Mouse (Mus musculus): ENCODE measurements around the gene Fads3. TPM values are rescaled to one million over a fixed set of nuclear protein-coding genes. Genes with fewer than 3 reads are reported as not detected.
A peak's percentile ranks its signal among the peaks of the same experiment; 100 is the strongest.

The Fads3 gene
- total and polyA plus RNA-seq, 3 experiments = 2.3 to 11.2 TPM; not detected in 1

- TF ChIP-seq ZMIZ1 (IDR thresholded peaks at IDR 0.05; ENCODE audit: low read depth, low read length) (peak; percentile 48; the same call in 1 of the 2 replicates), KAT2A (conservative IDR thresholded peaks at IDR 0.05; ENCODE audit: low read depth, low read length) (no peak)
- no peaks in the 10 kb centered on the region for H3K79me2 ChIP-seq (ENCODE audit: control insufficient read depth, insufficient read depth, low read length, poor library complexity)
- no peak for DNase-seq (ENCODE audit: low read depth, low spot score)
- H3K27me3 ChIP-seq (ENCODE audit: control insufficient read depth in 1 of 2, insufficient read depth in 2 of 2, low read length in 2 of 2) = no peaks in the 10 kb centered on the region
- H3K27ac ChIP-seq (ENCODE audit: control insufficient read depth, low read depth, low read length) = no peak overlapping the region
- no peak overlapping the region for H3K4me3 ChIP-seq (ENCODE audit: control insufficient read depth in 1 of 2, insufficient read depth in 1 of 2, low read depth in 2 of 2, low read length in 2 of 2)
- peaks cover 0 to 5% of the 10 kb centered on the region in 2 experiments; a peak in 2 of 4 replicates for H3K36me3 ChIP-seq (ENCODE audit: control insufficient read depth in 1 of 2, insufficient read depth in 2 of 2, low read length in 2 of 2)
- peaks cover 8% of the 10 kb centered on the region in 2 experiments for H3K4me1 ChIP-seq (ENCODE audit: control insufficient read depth in 1 of 2, insufficient read depth in 2 of 2, low read length in 2 of 2)
- no peak overlapping the region for H3K9ac ChIP-seq (ENCODE audit: control insufficient read depth, low read depth, low read length, poor library complexity, severe bottlenecking)
- H3K9me3 ChIP-seq (replicated peaks; ENCODE audit: insufficient read depth, low read length) = no peaks in the 10 kb centered on the region
Measured at GRCm38 (mm10) chr19:10055783-10056660, 14.7 kb downstream of the Fads3 start.

DNA sequence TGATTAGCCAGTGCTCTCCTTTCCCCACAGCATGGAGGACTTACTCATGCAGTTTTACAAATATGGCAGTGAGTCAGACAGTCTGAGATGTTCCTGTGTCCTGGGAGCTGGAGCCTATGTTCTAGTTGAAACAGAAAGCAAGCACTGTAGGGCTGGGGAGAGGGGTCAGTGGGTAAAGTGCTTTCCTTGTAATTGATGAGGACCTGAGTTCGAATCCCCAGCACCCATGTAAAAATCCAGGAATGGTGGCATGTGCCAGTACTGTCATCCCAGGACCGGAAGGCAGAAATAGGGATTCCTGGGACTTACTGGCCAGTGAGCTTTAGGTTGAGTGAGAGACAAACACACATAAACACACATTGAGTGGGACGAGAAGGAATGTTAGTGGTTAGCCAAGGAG, 15.3 kb downstream of the Fads3 start:
- no peak overlapping the region for H3K4me3 ChIP-seq (ENCODE audit: control insufficient read depth in 1 of 2, insufficient read depth in 1 of 2, low read depth in 2 of 2, low read length in 2 of 2)
- H3K36me3 ChIP-seq (ENCODE audit: control insufficient read depth in 1 of 2, insufficient read depth in 2 of 2, low read length in 2 of 2) = peaks cover 0 to 5% of the 10 kb centered on the region in 2 experiments; a peak in 2 of 4 replicates
- TF ChIP-seq MAZ (IDR thresholded peaks at IDR 0.05; ENCODE audit: low read depth, low read length) (no peak), POLR2AphosphoS2 (IDR thresholded peaks at IDR 0.05; ENCODE audit: low read length) (no peak), UBTF (IDR thresholded peaks at IDR 0.05; ENCODE audit: borderline replicate concordance, insufficient read depth, low read depth, low read length) (no peak), NRF1 (IDR thresholded peaks at IDR 0.05; ENCODE audit: insufficient read depth, low read depth, low read length, poor library complexity, severe bottlenecking) (no peak), RCOR1 (IDR thresholded peaks at IDR 0.05; ENCODE audit: low read depth, low read length) (no peak), ZMIZ1 (IDR thresholded peaks at IDR 0.05; ENCODE audit: low read depth, low read length) (no peak), MXI1 (IDR thresholded peaks at IDR 0.05; ENCODE audit: low read depth, low read length) (no peak), JUND (IDR thresholded peaks at IDR 0.05; ENCODE audit: low read depth, low read length) (no peak), POLR2A (IDR thresholded peaks at IDR 0.05; ENCODE audit: control insufficient read depth in 1 of 2, insufficient read depth in 1 of 2, low read depth in 1 of 2, low read length in 2 of 2, poor library complexity in 1 of 2) (no peak), TBP (IDR thresholded peaks at IDR 0.05; ENCODE audit: low read depth, low read length) (no peak), MAX (IDR thresholded peaks at IDR 0.05; ENCODE audit: low read length) (no peak), ZNF384 (IDR thresholded peaks at IDR 0.05; ENCODE audit: low read depth, low read length) (no peak), ZC3H11A (IDR thresholded peaks at IDR 0.05; ENCODE audit: low read depth, low read length) (no peak), TAL1 (IDR thresholded peaks at IDR 0.05; ENCODE audit: low read length) (no peak), ZKSCAN1 (IDR thresholded peaks at IDR 0.05; ENCODE audit: low read depth, low read length) (no peak), MYB (IDR thresholded peaks at IDR 0.05; ENCODE audit: low read depth, low read length) (no peak), RAD21 (IDR thresholded peaks at IDR 0.05; ENCODE audit: low read depth, low read length) (no peak), MEF2A (IDR thresholded peaks at IDR 0.05; ENCODE audit: extremely low read depth, insufficient replicate concordance, low read depth, low read length, poor library complexity, severe bottlenecking) (no peak), SIN3A (IDR thresholded peaks at IDR 0.05; ENCODE audit: low read length) (no peak), ELF1 (IDR thresholded peaks at IDR 0.05; ENCODE audit: low read depth, low read length) (no peak)
- no peaks in the 10 kb centered on the region for H3K27me3 ChIP-seq (ENCODE audit: control insufficient read depth in 1 of 2, insufficient read depth in 2 of 2, low read length in 2 of 2)
- peaks cover 8 to 9% of the 10 kb centered on the region in 2 experiments for H3K4me1 ChIP-seq (ENCODE audit: control insufficient read depth in 1 of 2, insufficient read depth in 2 of 2, low read length in 2 of 2)
- no peak for DNase-seq (ENCODE audit: low read depth, low spot score)
- H3K79me2 ChIP-seq (ENCODE audit: control insufficient read depth, insufficient read depth, low read length, poor library complexity) = no peaks in the 10 kb centered on the region
- H3K9ac ChIP-seq (ENCODE audit: control insufficient read depth, low read depth, low read length, poor library complexity, severe bottlenecking) = no peak overlapping the region
- no peaks in the 10 kb centered on the region for H3K9me3 ChIP-seq (replicated peaks; ENCODE audit: insufficient read depth, low read length)
- H3K27ac ChIP-seq (ENCODE audit: control insufficient read depth, low read depth, low read length) = no peak overlapping the region

All from MEL (cell line).